Mouse (Mus musculus): ENCODE measurements around the gene Ints11. TPM values are rescaled to one million over a fixed set of nuclear protein-coding genes. Genes with fewer than 3 reads are reported as not detected.

Ints11 gene
- polyA plus RNA-seq (2012; rRNA removed) = 26.5 and 32.3 TPM in 2 replicates

DNA sequence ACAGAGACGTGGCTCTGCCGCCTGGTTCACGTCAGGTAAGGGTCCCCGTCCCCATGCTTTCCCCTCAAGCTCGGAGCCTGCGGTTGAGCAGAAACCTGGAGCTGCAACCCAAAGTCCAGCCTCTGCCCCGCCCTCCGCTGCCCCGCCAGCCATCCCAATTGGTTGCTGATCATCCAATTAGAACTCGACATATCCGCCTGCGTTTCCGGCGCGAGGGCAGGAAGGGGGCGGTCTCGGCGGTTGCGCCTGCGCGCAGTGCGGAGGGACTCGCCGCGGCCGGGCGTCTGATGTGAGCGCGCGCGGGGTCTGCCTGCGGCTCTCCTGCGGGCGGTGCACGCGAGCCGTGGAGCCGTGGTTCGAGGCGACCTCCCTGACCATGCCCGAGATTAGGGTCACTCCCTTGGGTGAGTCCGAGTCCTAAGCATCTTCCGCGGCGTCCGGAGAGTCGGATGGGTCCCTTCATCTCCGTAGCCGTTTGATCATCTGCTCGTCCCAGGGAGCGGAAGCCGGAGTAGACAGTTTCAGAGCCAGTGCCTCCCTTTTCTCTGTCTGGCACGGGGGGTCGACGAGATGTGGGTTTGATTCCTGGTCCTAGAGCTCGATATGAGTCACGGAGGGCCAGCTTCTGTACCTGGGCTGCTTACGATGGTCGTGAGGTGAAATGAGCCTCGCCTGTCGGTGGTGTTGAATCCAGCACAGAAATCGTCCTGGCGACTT lies at the start of gene Ints11, which contains the start of gene Cptp:
TSS of gene Ints11 (plus strand) at position 230 of the 717 bp plus-strand sequence.
TSS of gene Cptp (minus strand) at position 124 of the 717 bp plus-strand sequence.
- peak; percentile 90 for DNase-seq (ENCODE audit: low spot score)

DNA sequence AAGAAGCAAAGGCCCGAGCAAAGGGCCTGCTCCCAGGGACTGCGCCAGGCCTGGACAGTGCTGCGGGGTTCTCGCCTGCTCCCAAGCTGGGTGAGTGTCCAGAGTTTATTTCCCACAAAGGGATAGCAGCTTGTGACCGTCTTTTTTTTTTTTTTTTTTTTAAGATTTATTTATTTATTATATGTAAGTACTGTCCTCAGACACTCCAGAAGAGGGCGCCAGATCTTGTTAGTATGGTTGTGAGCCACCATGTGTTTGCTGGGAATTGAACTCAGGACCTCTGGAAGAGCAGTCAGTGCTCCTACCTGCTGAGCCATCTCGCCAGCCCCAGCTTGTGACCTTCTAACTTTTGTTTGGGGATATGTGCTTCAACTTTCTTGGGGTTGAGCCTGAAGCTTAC lies 48.3 kb upstream of the Ints11 start:
- no peak for DNase-seq (ENCODE audit: low spot score)

DNA sequence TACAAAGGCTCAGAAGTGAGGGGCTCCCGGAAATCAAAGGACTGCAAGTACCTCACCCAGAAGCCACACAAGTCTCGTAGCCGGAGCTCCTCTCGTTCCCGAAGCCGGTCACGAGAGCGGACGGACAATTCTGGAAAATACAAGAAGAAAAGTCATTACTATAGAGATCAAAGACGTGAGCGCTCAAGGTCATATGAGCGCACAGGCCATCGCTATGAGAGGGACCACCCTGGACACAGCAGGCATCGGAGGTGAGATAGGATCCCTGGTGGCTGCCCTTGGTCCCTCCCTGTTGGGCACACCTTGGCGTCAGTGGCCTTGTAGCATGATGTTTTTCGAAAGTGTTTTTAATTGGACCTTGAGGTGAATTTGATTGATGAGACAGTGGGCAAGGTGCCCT lies 45.9 kb upstream of the Ints11 start:
- no peak for DNase-seq (ENCODE audit: low spot score)

DNA sequence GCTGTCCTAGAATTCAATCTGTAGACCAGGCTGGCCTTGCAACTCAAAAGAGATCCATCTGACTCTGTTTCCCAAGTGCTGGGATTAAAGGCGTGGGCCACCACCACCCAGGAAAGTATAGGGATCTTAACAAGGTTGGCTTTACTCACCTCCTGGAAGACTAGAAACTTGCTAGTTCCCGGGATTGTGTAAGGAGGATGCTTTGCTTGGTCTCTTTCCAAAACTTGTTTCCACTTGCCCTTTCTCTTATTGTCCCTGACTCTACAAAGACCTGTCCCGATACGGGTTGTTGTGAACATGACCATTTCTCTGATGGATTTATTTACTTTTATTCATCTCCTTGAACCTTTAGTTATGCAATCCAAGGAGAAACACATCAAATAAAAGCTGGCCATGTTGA lies 39.5 kb upstream of the Ints11 start:
- DNase-seq (ENCODE audit: low spot score) = no peak

DNA sequence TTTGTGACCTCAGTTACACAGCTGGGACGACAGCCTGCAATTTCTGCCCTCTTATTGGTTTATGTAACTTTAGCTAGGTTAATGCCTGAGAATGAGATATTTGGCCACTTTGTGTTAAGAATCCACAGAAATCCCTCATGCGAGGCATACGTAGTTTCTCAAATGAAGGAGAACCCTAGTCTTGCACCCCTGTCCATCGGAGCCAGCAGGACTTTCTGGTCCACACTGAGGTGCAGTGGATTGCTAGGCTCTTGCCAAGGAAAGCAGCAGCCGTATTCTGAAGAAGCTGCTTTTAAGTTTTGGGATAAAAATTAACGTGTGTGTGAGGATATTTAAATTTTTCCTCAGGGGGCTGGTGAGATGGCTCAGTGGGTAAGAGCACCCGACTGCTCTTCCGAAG lies 38.8 kb upstream of the Ints11 start:
- DNase-seq (ENCODE audit: low spot score) = no peak

DNA sequence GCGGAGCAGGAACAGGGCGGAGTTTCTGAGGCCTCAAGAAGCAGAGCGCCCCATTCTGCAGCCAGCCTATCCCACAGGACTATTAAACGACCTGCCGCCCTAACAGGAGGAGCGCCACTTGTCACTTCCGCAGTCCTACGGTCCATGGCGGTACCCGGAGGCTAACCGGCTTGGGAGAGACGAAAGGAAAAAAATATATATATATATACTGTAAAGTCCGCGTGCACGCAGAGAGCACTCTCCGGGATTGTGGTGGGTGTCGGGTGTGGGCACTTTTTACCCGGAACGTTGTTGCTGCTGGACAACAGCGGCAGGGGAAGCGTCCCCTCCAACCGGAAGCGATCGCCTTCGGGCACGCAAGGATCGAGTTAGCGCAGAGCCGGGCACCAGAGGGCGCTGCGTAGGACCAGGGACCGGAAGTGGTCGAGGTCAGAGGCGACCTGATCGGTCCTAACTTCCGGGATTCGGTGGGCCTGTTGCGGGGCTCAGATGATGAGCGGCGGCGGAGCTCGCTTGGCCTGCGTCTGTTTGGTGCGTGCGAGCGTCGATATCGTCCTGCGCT lies 38.1 kb upstream of the Ints11 start, which contains the start of gene Aurkaip1:
TSS of gene Aurkaip1 (plus strand) at position 68 of the 562 bp plus-strand sequence.
- peak; percentile 91 for DNase-seq (ENCODE audit: low spot score)

DNA sequence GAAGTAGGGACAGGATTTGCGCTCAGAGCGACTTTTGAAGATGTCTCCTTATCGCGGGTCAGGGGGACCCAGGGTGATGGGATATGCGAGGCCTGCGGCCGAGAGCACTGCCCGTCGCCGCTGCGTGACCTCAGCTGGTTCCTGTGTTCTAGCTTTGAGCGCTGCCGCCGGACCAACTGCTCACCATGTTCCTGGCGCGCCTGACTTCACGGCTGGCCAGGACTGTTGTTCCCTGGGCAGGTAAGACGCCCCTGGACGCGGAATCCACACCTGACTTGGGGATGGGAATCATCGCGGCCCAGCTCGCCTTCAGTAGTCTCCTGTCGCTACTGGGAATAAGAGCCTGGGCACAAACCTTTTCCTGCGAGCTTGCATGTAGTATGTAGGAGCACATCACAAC lies 37.5 kb upstream of the Ints11 start:
- DNase-seq (ENCODE audit: low spot score) = no peak

DNA sequence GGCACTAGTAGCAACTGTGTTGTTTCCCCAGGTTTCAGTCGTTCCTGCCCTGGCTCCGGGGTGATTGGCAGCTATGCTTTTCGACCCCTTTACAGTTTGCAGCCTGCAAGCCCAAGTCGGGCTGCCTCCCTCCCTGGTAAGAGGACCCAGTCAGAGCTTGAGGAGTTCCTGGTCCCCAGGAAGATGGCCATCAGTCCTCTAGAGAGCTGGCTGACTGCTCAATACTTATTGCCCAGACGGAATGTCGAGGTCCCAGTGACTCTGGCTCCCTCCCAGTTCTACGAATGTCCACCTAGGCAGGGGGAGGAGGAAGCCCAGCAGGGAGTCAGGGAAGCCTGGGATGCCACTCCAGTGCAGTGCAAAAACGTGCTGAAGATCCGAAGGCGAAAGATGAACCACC lies 37.0 kb upstream of the Ints11 start:
- DNase-seq (ENCODE audit: low spot score) = no peak

DNA sequence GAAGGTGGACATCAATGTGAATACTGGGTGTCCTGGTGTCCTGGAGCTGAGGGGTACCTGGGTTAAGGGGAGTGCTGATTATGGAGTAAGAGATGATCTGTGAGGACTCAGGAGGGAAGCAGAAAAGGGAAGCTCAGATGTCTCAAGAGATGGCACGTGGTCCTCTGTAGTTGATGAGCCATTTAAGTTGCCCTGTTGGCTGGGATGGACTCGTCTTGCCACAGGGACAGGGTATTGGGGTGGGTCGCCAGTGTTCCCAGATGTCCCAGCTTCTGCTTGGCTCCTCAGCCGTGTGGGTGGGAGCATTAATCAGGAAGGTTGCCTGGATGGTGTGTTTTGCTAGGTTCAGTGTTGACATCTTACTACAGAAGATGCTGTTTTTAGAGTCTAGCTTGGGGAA lies 36.1 kb upstream of the Ints11 start:
- DNase-seq (ENCODE audit: low spot score) = no peak

DNA sequence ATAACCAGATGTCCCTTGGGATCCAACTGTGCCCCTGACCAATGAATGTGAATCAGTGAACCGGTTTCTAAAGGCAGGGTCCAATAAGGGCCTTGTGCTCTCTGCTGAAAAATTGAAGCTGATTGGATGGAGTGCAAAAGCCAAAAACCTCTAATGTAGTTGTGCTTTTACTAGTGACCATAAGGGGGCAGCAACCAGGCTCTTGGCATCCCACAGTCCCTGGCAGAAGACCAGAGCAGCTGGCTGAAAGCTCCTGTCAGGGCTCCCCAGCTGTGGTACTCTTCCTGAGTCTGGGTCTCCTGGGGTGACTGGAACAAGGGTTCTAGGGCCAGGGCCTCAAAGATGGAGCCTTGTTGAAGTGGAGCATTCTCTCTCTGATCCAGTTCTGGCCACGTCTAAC lies 35.5 kb upstream of the Ints11 start:
- no peak for DNase-seq (ENCODE audit: low spot score)

DNA sequence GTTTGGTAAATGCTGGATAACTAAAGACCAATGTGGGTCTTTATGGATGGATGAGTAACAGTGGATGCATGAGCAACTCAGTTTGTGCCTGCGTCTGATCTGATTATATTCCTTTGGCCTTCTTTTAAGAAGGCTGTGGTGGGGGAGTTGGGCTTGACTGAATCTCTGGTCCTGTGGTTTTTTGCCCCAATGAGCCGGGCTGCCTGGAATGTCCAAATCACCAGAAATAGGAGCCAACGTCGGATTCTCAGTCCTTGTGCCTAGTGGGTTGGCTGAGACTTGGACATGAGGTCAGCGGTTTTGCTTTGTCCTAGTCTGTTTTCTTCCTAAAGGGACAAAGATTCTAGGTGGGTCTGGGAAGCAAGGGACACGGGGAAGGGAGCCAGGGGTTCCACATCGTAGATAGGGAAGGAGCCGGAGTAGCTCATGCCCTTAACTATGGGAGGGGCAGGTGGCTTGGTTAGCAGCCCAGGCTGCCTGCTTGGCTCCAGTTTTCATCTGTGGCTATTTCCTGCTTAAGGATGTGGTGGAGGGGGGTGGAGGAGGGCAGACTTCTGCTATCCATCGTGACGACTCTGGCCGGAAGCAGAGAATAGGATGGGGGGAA lies 31.8 kb upstream of the Ints11 start:
- DNase-seq (ENCODE audit: low spot score) = no peak

DNA sequence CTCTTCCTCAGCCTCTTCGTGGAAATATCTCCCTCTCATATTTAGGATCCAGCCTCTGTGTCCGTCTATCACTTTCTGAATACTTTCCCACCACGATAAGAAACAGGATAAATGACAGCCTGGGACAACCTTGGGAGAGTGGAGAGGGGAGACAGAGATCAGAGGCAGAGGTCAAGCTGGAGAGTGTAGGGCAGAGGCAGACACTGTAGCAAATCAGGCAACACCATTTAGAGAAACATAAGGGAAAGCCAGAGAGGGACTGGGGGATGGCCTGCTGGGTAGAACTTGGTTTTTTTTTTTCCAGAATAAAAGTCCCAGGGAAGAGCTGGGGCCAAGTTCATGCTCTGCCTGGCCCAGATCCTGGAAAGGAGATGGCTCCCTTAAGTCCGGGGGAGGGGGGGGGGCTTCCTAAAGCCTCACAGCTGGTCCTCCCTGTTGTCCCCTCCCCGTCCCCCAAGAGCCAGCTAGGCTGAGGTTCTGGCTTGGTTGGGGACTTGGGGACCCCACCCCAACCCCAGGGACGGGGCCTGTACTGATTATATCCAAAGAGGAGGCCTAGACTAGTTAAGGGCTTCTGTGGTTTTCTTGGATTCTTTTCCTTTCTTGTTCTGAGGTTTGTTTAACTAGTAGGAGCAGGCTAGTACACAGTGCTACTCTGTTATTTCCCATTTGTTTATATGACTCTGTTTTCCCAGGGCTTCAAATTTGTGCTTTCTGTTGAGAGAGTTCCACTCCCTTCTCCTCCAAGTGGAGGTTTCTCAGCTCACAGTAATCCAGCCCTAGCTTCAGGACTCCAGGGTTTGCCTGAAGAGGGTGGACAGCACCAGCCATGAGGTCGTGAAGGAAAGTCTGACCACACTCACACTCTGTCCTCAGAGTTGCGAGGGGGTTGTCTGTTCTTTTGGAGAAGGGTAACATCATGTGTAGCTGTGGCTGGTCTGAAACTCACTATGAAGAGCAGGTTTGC lies 30.9 kb upstream of the Ints11 start:
- DNase-seq (ENCODE audit: low spot score) = no peak

DNA sequence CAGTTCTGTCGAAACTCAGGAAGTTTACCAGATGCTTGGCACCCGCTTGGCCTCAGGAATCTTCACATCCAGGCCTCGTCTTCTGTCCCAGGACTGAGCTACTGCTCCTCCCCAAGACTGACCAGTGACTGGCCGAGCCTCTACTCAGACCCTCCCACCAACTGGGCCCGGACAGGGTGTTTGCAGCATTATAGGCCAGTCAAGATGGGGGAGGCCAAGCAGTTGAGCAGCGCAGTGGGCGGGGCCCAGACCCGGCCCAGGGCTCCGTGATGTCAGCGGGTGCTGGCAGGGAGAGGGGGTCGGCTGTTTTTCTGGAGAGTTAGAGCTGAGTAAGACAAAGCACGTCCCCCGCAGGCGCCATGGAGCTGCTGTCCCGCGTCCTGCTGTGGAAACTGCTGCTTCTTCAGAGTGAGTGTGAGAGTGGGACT lies 29.8 kb upstream of the Ints11 start, which contains the start of gene Mxra8:
TSS of gene Mxra8 (plus strand) at position 198 of the 428 bp plus-strand sequence.
- DNase-seq (ENCODE audit: low spot score) = peak; percentile 56

DNA sequence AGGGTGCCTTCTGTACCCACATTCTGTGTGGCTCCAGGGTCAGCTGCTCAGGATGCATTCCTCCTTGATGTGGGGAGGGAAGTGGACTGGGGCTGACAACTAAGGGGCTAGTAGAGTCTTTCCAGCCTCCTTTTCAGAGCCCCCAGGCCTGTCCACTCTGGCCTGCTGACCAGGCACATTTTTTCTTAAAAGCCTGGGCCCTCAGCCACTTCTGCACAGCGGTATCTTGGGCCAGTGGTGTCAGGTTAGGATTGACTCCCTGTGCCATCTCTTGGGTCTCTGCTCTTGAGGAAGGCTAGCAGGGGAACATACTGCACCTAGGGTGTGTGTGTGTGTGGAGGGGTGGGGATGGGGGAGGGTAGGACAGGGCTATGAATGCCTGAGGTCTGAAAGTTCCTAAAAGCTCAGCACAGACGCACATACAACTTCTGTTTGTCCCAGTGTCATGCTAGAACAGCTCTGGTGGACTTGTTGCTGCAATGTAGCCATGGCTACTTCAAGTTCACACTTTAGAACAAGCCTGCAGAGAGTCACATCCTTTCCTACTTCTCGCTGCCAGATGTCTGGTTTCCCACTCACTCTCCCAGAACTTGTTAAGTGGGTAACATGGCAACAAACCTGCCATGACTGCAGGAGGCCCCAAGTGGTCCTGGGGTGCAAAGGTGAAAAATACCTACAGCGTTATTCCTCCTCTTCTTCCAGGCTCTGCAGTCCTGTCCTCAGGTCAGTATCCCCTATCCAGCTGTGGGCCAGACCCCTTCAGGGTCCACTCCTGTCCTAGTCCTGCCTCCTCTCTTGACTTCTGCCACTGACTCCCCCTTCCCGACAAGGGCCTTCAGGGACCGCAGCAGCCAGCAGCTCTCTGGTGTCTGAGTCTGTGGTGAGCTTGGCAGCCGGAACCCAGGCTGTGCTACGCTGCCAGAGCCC lies 29.0 kb upstream of the Ints11 start:
- DNase-seq (ENCODE audit: low spot score) = peak; percentile 17

DNA sequence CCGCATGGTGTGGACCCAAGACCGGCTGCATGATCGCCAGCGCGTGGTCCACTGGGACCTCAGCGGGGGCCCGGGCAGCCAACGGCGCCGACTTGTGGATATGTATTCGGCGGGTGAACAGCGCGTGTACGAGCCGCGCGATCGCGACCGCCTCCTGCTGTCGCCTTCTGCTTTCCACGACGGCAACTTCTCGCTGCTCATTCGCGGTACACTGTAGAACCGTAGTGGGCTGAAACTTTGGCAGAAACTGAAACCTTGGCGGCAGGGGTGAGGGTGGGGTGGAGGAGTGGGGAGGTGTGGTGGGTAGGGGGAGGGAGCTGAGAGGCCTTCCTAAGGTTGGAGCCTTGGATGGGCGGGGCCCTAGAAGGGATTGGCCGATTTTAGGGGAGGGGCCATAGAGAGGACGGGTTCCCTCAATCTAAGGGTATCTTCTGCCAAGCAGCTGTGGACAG lies 28.3 kb upstream of the Ints11 start:
- DNase-seq (ENCODE audit: low spot score) = peak; percentile 46

DNA sequence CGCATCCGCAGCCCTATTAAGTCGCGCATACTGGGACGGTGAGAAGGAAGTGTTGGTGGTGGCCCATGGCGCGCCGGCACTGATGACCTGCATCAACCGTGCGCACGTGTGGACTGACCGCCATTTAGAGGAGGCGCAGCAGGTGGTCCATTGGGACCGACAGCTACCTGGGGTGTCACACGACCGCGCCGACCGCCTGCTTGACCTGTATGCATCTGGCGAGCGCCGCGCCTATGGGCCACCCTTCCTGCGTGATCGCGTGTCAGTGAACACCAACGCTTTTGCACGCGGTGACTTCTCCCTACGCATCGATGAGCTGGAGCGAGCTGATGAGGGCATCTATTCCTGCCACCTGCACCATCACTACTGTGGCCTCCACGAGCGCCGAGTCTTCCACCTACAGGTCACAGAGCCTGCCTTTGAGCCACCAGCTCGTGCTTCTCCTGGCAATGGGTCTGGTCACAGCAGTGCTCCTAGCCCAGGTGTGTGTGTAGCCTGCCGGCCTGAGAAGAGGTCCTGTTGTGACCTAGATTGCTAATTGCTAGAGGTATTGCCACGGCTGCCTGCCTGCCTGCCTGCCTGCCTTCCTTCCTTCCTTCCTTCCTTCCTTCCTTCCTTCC lies 27.6 kb upstream of the Ints11 start:
- DNase-seq (ENCODE audit: low spot score) = peak; percentile 22

DNA sequence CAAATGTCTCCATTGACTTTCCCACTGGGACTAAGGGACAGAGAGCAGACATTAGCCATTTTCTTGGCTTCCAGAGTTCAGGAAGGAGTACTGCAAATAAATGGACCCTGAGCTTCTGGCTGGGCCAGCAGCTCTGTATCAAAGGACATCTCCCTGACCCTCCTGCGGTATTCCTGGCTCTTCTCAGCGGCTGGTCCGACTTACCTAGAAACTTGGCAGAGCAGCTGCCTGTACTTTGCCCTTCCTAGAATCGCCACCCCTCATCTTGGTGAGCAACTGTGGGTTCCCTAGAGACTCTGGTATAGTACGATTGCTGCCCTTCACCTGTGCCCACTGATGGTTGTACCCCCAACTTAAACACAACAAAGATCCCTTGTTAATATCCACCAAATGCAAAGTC lies 26.1 kb upstream of the Ints11 start:
- DNase-seq (ENCODE audit: low spot score) = no peak

DNA sequence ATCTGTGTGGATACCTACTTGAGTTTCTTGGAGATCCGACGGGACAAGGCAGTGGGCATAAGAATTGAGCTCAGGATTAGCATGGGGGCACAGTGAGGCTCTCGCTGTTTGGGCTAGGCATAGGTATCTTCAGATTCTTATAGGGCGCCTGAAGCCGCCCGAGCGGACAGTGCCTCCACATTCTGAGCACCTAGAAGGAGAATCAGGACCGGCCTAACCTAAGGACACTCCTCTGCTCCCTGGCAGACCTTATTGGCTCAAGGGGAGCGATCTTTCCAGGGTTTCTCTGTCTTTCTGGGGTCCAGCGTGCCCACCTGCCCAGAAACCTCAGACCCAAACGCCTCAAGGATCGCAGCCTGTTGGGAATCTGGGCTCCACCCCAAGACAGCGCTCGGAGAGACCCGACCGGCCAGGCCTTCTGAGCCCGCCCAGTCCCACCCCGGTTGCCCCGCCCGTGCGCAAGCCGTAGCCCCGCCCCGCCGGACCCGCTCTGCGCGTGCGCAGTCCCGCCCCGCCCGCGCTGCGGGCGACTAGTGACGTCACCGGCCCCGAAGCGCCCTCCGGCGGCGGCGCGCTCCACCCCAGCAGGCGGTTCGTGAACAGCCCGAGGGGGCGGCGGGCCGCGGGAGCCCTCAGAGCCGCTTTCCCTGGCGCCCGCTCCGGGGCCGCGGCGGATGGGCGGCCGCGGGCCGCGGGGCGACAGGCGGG lies 22.3 kb upstream of the Ints11 start, which contains the start of gene Dvl1:
TSS of gene Dvl1 (plus strand) at position 532 of the 708 bp plus-strand sequence.
- DNase-seq (ENCODE audit: low spot score) = peak; percentile 97

DNA sequence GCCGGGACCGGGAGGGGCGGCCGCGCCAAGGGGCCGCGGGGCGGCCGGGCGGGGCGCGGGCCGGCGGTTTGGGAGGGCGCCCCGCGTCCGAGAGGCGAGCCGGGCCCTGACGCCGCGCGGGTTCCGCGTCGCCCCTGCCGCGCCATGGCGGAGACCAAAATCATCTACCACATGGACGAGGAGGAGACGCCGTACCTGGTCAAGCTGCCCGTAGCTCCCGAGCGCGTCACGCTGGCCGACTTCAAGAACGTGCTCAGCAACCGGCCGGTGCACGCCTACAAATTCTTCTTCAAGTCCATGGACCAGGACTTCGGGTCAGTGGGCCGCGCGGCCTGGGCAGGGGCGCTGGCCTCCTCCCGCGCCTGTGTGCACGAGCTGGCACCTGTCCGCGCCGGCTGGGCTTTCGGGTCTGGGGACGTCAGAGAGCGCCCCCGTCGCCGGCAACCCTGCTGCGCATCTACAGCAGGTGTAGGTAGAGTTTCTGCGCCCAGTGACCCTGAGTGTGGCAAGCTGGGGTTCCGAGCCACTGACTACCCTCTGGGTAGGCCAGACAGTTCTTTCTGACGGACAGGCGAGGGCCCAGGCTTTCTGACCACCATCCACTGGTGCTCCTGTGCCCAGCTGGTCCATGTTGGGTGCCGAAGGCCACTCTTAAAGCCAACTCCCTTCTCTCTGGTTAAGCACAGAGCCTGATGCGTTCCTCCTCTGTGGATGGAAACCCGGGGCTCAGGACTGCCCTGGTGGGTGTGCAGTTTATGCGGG lies 21.6 kb upstream of the Ints11 start:
- no peak for DNase-seq (ENCODE audit: low spot score)

Data from urinary bladder, adult 2 months (tissue).